Mouse (Mus musculus) MEL (cell line): ENCODE measurements around the gene Gstp1.

Experiments
- CHD1 ChIP-seq: IDR thresholded peaks from 2 replicates; pipeline ENCODE4 v1.6.1; 2012; ENCODE audit warnings: low read depth, mild to moderate bottlenecking, inconsistent platforms, low read length, improper control_type of control experiment
- CHD2 ChIP-seq: IDR thresholded peaks from 2 replicates; pipeline ENCODE4 v1.6.1; 2011; ENCODE audit warnings: low read length, improper control_type of control experiment
- CTCF ChIP-seq, 3 experiments: IDR thresholded peaks in 2 of 3; conservative IDR thresholded peaks in 1 of 3; 2 replicates each; pipeline ENCODE4 v1.5.1; 2011 to 2012; ENCODE audit warnings: low read length in 3 of 3, low read depth in 2 of 3, mild to moderate bottlenecking in 2 of 3, improper control_type of control experiment in 1 of 3, inconsistent platforms in 1 of 3, mixed read lengths in 1 of 3, moderate library complexity in 1 of 3; ENCODE audit not compliant: control insufficient read depth in 1 of 3, insufficient read depth in 1 of 3, poor library complexity in 1 of 3, severe bottlenecking in 1 of 3
- ELF1 ChIP-seq: IDR thresholded peaks from 2 replicates; pipeline ENCODE4 v1.6.1; 2014; ENCODE audit warnings: low read depth, mild to moderate bottlenecking, inconsistent platforms, low read length, improper control_type of control experiment, moderate library complexity
- EP300 ChIP-seq, 2 experiments: IDR thresholded peaks; 2 replicates each; pipeline ENCODE4 v1.6.1; 2011; ENCODE audit warnings: improper control_type of control experiment in 2 of 2, low read length in 2 of 2, low read depth in 1 of 2, mild to moderate bottlenecking in 1 of 2
- GABPA ChIP-seq: IDR thresholded peaks from 2 replicates; pipeline ENCODE4 v1.6.1; 2012; ENCODE audit warnings: low read depth, mild to moderate bottlenecking, inconsistent platforms, low read length, improper control_type of control experiment, moderate library complexity
- MAFK ChIP-seq: IDR thresholded peaks from 2 replicates; pipeline ENCODE4 v1.6.1; 2011; ENCODE audit warnings: low read depth, mild to moderate bottlenecking, low read length, improper control_type of control experiment, borderline replicate concordance
- MYC ChIP-seq: IDR thresholded peaks from 2 replicates; pipeline ENCODE4 v1.6.1; 2011; ENCODE audit warnings: low read depth, mild to moderate bottlenecking, low read length, improper control_type of control experiment, moderate library complexity
- POLR2A ChIP-seq, 2 experiments: IDR thresholded peaks; 2 replicates each; pipeline ENCODE4 v1.6.1; 2011 to 2012; ENCODE audit warnings: low read length in 2 of 2, mild to moderate bottlenecking in 2 of 2, control low read depth in 1 of 2, improper control_type of control experiment in 1 of 2, low read depth in 1 of 2, moderate library complexity in 1 of 2; ENCODE audit not compliant: control insufficient read depth in 1 of 2, insufficient read depth in 1 of 2, poor library complexity in 1 of 2
- RAD21 ChIP-seq: IDR thresholded peaks from 2 replicates; pipeline ENCODE4 v1.6.1; 2011; ENCODE audit warnings: mild to moderate bottlenecking, low read depth, low read length, improper control_type of control experiment
- SMC3 ChIP-seq: IDR thresholded peaks from 2 replicates; pipeline ENCODE4 v1.6.1; 2011; ENCODE audit warnings: low read depth, low read length, improper control_type of control experiment

DNA sequence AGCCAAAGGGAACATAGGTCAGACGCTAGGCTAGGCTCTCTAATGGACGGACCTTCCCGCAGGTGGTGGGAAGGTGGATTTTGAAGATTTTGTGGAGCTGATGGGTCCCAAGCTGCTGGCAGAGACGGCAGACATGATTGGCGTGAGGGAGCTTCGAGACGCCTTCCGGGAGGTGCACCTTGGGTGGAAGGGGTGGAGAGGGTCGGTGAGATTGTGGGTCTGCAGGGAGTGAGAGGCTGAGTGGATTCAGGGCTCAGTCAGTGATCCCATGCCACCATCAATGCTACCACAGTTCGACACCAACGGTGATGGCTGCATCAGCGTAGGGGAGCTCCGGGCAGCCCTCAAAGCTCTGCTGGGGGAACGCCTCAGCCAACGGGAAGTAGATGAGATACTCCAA is 48.4 kb upstream of the Gstp1 start:
- no peak for TF ChIP-seq CTCF (IDR thresholded peaks at IDR 0.05 in 2 of 3, conservative IDR thresholded peaks at IDR 0.05 in 1 of 3; ENCODE audit: control insufficient read depth in 1 of 3, insufficient read depth in 1 of 3, low read depth in 2 of 3, low read length in 3 of 3, poor library complexity in 1 of 3, severe bottlenecking in 1 of 3)
- no peak for TF ChIP-seq POLR2A (IDR thresholded peaks at IDR 0.05; ENCODE audit: control insufficient read depth in 1 of 2, insufficient read depth in 1 of 2, low read depth in 1 of 2, low read length in 2 of 2, poor library complexity in 1 of 2)
- TF ChIP-seq EP300 (IDR thresholded peaks at IDR 0.05; ENCODE audit: low read depth in 1 of 2, low read length in 2 of 2): no peak
- no peak for TF ChIP-seq GABPA
- no peak for TF ChIP-seq ELF1
- no peak for TF ChIP-seq CHD1
- TF ChIP-seq RAD21: no peak
- TF ChIP-seq CHD2: no peak
- TF ChIP-seq SMC3: no peak
- TF ChIP-seq MYC: no peak
- no peak for TF ChIP-seq MAFK
